Comparison of ENCODE assay signal across 8 mouse cellular contexts in the genomic region with DNA sequence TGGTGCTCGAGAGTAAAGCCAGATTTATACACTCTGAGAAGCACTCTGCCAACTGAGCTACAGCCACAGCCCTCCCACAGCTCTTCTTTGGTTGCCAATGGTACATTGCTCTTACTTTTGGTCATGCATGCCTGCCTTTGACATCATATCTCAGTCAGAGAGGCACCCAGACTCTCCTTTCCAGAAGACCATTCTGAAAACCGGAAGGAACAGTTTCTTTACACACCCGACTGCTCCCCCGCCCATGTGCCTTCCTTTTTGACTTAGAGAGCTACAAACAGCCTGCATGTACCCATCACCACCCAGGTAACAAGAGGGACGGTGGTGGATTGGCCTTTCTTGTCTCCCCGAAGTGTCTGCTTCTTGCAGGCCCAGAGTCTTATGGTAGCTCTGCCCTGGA. TPM values are rescaled to one million over a fixed set of nuclear protein-coding genes. Genes with fewer than 3 reads are reported as not detected.
A peak's percentile ranks its signal among the peaks of the same experiment; 100 is the strongest.
DNase-seq lines count a peak whose midpoint lies in the region; ATAC-seq lines count a peak whose summit lies in the region.

No protein-coding gene starts in this region.

- H3K4me3 ChIP-seq in kidney, embryonic 14.5 days (ENCODE audit: low read length) = no peak overlapping the region
- no peak overlapping the region for H3K4me3 ChIP-seq in embryonic facial prominence, embryonic 14.5 days (ENCODE audit: low read depth, low read length)

- peak; percentile 52 for DNase-seq in kidney, adult 18-20 months
- DNase-seq in embryonic facial prominence, embryonic 14.5 days (ENCODE audit: low spot score) = no peak
- peak; percentile 72 for DNase-seq in induced T-regulatory cell, adult 2 months (ENCODE audit: low read depth)
- no peak for DNase-seq in gastrocnemius, postnatal 10 days
- DNase-seq in urinary bladder, postnatal 36 days (ENCODE audit: low spot score in 2 of 2) = no peak

- H3K4me2 ChIP-seq in kidney, embryonic 14.5 days (replicated peaks; ENCODE audit: low read depth, low read length) = no peak overlapping the region
- no peak overlapping the region for H3K4me2 ChIP-seq in embryonic facial prominence, embryonic 14.5 days (ENCODE audit: low read depth, low read length)

- H3K4me1 ChIP-seq in kidney, embryonic 14.5 days (ENCODE audit: control insufficient read depth, insufficient read depth, low read length) = peaks cover 32% of the 10 kb centered on the region
- H3K4me1 ChIP-seq in embryonic facial prominence, embryonic 14.5 days (ENCODE audit: control insufficient read depth, insufficient read depth, low read length) = peaks cover 21% of the 10 kb centered on the region

- H3K9ac ChIP-seq in kidney, embryonic 14.5 days (ENCODE audit: low read depth, low read length) = no peak overlapping the region
- no peak overlapping the region for H3K9ac ChIP-seq in embryonic facial prominence, embryonic 14.5 days (ENCODE audit: low read depth, low read length)

- H3K9me3 ChIP-seq in kidney, embryonic 14.5 days (ENCODE audit: control insufficient read depth, low read length) = no peaks in the 10 kb centered on the region
- H3K9me3 ChIP-seq in embryonic facial prominence, embryonic 14.5 days (ENCODE audit: control insufficient read depth, low read length) = no peaks in the 10 kb centered on the region

- H3K36me3 ChIP-seq in kidney, embryonic 14.5 days (ENCODE audit: control insufficient read depth, insufficient read depth, low read length) = peaks cover 62% of the 10 kb centered on the region
- peaks cover 59% of the 10 kb centered on the region for H3K36me3 ChIP-seq in embryonic facial prominence, embryonic 14.5 days (ENCODE audit: control insufficient read depth, insufficient read depth, low read length)

- no peak for ATAC-seq in kidney, embryonic 14.5 days (ENCODE audit: low FRiP score, low TSS enrichment)
- no peak for ATAC-seq in embryonic facial prominence, embryonic 14.5 days (ENCODE audit: low read depth)
- peak; percentile 33; the same call in 1 of the 2 replicates for ATAC-seq in monocyte, adult 5-6 weeks (replicated peaks; ENCODE audit: insufficient number of reproducible peaks, low FRiP score, low TSS enrichment, poor library complexity, severe bottlenecking)
- ATAC-seq in erythroid progenitor cell, adult 5-6 weeks (replicated peaks; ENCODE audit: low FRiP score, poor library complexity, severe bottlenecking) = no peak

- H3K27me3 ChIP-seq in kidney, embryonic 14.5 days (ENCODE audit: control insufficient read depth, insufficient read depth, low read length) = no peaks in the 10 kb centered on the region
- no peaks in the 10 kb centered on the region for H3K27me3 ChIP-seq in embryonic facial prominence, embryonic 14.5 days (replicated peaks; ENCODE audit: control insufficient read depth, insufficient read depth, low read length)

- no peak overlapping the region; the same call in 1 of the 2 replicates for H3K27ac ChIP-seq in kidney, embryonic 14.5 days (ENCODE audit: low read depth, low read length)
- peak overlapping the region; percentile 22; the same call in 1 of the 2 replicates for H3K27ac ChIP-seq in embryonic facial prominence, embryonic 14.5 days (replicated peaks; ENCODE audit: low read depth, low read length)

- WGBS in kidney, embryonic 14.5 days = 70% methylated on average over 6 of the region's 6 CpGs
- WGBS in embryonic facial prominence, embryonic 14.5 days = 94% methylated on average over 6 of the region's 6 CpGs

RNA-seq across cellular contexts. Expression of a gene that starts 7.0 kb away (rescaled TPM):
- 10.5 and 14.2 TPM in 2 replicates for polyA plus RNA-seq in kidney, embryonic 14.5 days (2014; fragmentation: Nextera tagmentation; extraction: Ambion mirVana)
- polyA plus RNA-seq in embryonic facial prominence, embryonic 14.5 days (2014; fragmentation: Nextera tagmentation; extraction: Ambion mirVana) = 3.2 and 3.5 TPM in 2 replicates
- 71.9 to 97.1 TPM (median 79.5 TPM) in 3 replicates for total RNA-seq in monocyte, adult 5-6 weeks (2017)
- total RNA-seq in gastrocnemius, postnatal 10 days (2021) = 10 to 100 TPM; 21.5 to 26.9 TPM
- total RNA-seq in erythroid progenitor cell, adult 5-6 weeks (2015; ENCODE audit: low replicate concordance) = 8.6 and 14.3 TPM in 2 replicates
- total RNA-seq in erythroid progenitor cell, adult 5-6 weeks (2017; ENCODE audit: low replicate concordance) = 3.0 and 6.7 TPM in 2 replicates

Comparison
In these comparisons a context has a peak if more than half of its experiments do, and no peak if none do; other contexts are left out.
1. DNase-seq: peak in kidney, adult 18-20 months (single experiment) and induced T-regulatory cell, adult 2 months (single experiment); none in embryonic facial prominence, embryonic 14.5 days (single experiment), gastrocnemius, postnatal 10 days (single experiment) and urinary bladder, postnatal 36 days (0 of 2).